Mouse (Mus musculus) mesoderm, embryonic 11.5 days (tissue): Measurements from ENCODE around the gene Fam214b.
A peak's percentile ranks its signal among the peaks of the same experiment; 100 is the strongest.

Source experiments
- DNase-seq: peaks from one replicate; pipeline ENCODE4 v3.0.0-alpha.2; 2012; ENCODE audit warnings: low read depth, low spot score

Fam214b gene

DNA sequence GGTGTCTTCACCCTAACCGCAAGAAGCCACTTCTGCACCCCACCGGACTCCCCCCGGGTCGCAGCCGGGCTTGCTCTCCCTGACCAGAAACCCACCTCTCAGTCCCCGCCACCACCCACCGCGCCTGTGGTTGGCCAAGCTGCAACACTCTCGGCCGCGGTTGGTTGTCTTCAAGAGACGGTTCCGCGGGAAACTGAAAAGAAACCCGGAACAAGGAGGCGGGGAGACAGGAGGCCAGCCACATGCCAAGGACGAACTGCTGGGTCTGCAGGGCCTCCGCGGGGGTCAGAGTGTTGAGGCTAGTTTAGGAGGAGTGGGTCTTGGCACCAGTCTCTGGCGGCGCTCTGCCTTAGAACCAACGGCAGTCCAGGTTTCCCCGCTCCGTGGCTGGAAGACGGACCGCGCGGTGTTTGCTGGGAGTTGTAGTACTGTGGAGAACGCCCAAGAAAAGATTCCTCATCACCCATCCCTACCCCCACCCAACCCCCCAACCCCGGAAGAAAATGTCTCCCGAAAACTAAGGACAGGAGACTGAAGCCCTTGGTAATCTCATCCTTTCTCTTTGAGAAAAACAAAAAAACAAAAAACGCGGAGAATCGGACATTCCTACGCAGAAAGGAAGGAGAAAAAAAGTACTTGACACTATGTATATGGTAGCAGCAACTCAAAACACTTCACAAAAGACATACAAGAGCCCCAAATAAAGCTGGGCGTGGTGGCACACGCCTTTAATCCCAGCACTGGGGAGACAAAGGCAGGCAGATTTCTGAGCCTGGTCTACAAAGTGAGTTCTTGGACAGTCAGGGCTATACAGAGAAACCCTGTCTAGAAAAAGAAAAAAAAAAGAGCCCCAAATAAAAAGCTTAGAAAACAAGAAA is 35.6 kb downstream of the Fam214b start, which contains the start of gene Fancg:
TSS of gene Fancg (minus strand) at position 346 of the 878 bp plus-strand sequence.
- peak; percentile 85 for DNase-seq

GRCm38 (mm10) chr4:43005765-43006164 is 40.3 kb downstream of the Fam214b start:
- peak; percentile 56 for DNase-seq

GRCm38 (mm10) chr4:43004951-43005350 is 41.1 kb downstream of the Fam214b start:
- no peak for DNase-seq

GRCm38 (mm10) chr4:43002756-43003439 is 43.1 kb downstream of the Fam214b start:
- DNase-seq, result no peak

- DNase-seq, result no peak
Observed at GRCm38 (mm10) chr4:43001272-43001671, 44.7 kb downstream of the Fam214b start.

- DNase-seq, result peak; percentile 99
Observed at GRCm38 (mm10) chr4:43000141-43000986, 45.7 kb downstream of the Fam214b start, which contains the start of gene Vcp. TSS of gene Vcp (minus strand) at chr4:43000507.

DNA sequence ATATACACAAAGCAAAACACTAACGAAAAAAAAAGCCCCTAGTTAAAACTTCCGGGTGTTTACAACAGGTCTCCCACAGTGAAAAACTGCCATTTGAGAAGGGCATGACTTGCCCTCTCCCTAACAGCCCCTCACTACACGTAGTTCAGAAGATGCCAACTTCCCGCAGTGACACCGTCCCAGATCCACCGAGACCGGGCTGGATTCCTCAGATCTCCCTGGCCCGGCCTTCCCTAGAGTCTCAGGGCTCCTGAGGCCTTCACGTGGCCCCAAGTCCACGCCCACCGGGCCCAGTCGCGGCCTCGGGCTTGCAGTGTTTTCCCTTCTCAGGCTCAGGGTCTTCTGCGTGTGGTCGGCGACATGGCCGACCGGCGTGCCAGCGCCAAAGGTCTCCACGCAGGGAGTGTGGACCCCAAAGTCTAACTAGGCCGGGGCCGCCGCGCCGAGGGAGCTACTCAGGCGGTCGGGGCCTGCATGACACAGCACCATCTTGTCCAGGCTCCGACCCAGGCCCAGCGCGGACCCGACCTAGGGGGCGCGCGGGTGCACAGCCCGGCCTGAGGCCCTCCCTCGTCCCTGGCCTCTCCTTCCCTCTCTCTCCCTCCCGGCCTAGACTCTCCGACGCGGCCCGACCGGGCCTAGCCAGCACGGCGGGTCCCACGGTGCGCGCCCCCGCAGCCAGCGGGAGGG is 46.4 kb downstream of the Fam214b start:
- DNase-seq, result peak; percentile 78

- DNase-seq, result no peak
Observed at GRCm38 (mm10) chr4:42998022-42998421, 48.0 kb downstream of the Fam214b start.

DNA sequence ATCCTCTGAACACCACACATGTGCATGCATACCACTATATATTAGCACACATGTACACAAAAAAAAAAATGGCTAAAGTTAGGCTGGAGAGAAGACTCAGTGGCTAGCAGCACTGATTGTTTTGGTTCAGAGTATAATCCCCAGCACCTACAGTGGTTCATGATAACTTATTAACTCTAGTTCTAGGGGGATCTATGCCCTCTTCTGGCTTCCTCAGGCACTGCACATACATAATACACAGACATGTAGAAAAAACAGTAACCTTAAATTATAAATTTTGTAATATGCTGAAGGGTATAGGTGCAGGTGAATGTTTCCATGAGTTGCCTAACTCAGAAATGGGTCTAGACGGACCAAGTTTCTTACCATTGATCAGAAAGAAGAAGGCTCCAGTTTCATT is 57.7 kb downstream of the Fam214b start:
- DNase-seq, result no peak
